Comparison of ENCODE assay signal across 17 mouse cellular contexts in genomic region chr14:27201824-27202223, GRCm38 (mm10).
"Had no signal": no experiment of that assay in that cellular context is flagged by ENCODE, and none has a peak within 500 bp of the region (broad histone marks: within the 10 kb centered on the region; RNA-seq: fewer than 3 reads in every experiment).

No protein-coding gene starts in this region.

- H3K9ac ChIP-seq: limb, embryonic 13.5 days; liver, embryonic 14.5 days; midbrain, embryonic 13.5 days; neural tube, embryonic 12.5 days had no signal

- H3K4me3 ChIP-seq: limb, embryonic 13.5 days; midbrain, embryonic 13.5 days; myocyte; neural tube, embryonic 12.5 days had no signal

- H3K9me3 ChIP-seq: limb, embryonic 13.5 days; midbrain, embryonic 13.5 days; neural tube, embryonic 12.5 days had no signal

- ATAC-seq: midbrain, embryonic 13.5 days had no signal

- H3K36me3 ChIP-seq: limb, embryonic 13.5 days; midbrain, embryonic 13.5 days; neural tube, embryonic 12.5 days had no signal

- H3K27me3 ChIP-seq: limb, embryonic 13.5 days; midbrain, embryonic 13.5 days; neural tube, embryonic 12.5 days had no signal

- H3K4me2 ChIP-seq: limb, embryonic 13.5 days; midbrain, embryonic 13.5 days; neural tube, embryonic 12.5 days had no signal

- H3K27ac ChIP-seq: kidney, postnatal 0 days; limb, embryonic 13.5 days; liver, embryonic 14.5 days; midbrain, embryonic 13.5 days; neural tube, embryonic 12.5 days had no signal

- DNase-seq: kidney, adult 8-10 months; kidney, postnatal 36 days; layer of hippocampus, adult 9-11 months; layer of hippocampus, postnatal 36 days; lung, adult 18-20 months; lung, postnatal 36 days; retina, postnatal 1 day; right cerebral cortex, postnatal 4 days; spleen, adult 18-20 months; thymus, adult 2 months; thymus, postnatal 25 days had no signal

- H3K4me1 ChIP-seq: midbrain, embryonic 13.5 days; neural tube, embryonic 12.5 days had no signal
